In genomic region chr3:96501391-96502115, GRCm38 (mm10) we compare ENCODE assay signal across 8 mouse cellular contexts. TPM values are rescaled to one million over a fixed set of nuclear protein-coding genes. Genes with fewer than 3 reads are reported as not detected.
DNase-seq lines count a peak whose midpoint lies in the region; ATAC-seq lines count a peak whose summit lies in the region.

No protein-coding gene starts in this region.

- no peaks in the 10 kb centered on the region for H3K9me3 ChIP-seq in forebrain, embryonic 10.5 days
- no peaks in the 10 kb centered on the region for H3K9me3 ChIP-seq in heart, embryonic 16.5 days (replicated peaks; ENCODE audit: control insufficient read depth, low read length)
- H3K9me3 ChIP-seq in liver, embryonic 15.5 days (replicated peaks), result no peaks in the 10 kb centered on the region
- H3K9me3 ChIP-seq in neural tube, embryonic 11.5 days (ENCODE audit: control insufficient read depth, low read length), result no peaks in the 10 kb centered on the region
- H3K9me3 ChIP-seq in stomach, embryonic 16.5 days (replicated peaks; ENCODE audit: control insufficient read depth, low read length), result no peaks in the 10 kb centered on the region

- ATAC-seq in heart, embryonic 16.5 days (replicated peaks; ENCODE audit: extremely low read depth, insufficient read depth, low FRiP score), result peak; percentile 68
- peak; percentile 62 for ATAC-seq in liver, embryonic 15.5 days (ENCODE audit: insufficient read depth)
- peak; percentile 58; the same call in 1 of the 2 replicates for ATAC-seq in neural tube, embryonic 11.5 days (ENCODE audit: insufficient read depth, low FRiP score, low TSS enrichment)
- peak; percentile 77 for ATAC-seq in stomach, embryonic 16.5 days (ENCODE audit: insufficient read depth, low FRiP score)

- no peaks in the 10 kb centered on the region for H3K36me3 ChIP-seq in forebrain, embryonic 10.5 days (replicated peaks)
- H3K36me3 ChIP-seq in heart, embryonic 16.5 days (ENCODE audit: control insufficient read depth, insufficient read depth), result no peaks in the 10 kb centered on the region
- H3K36me3 ChIP-seq in liver, embryonic 15.5 days (replicated peaks), result no peaks in the 10 kb centered on the region
- no peaks in the 10 kb centered on the region for H3K36me3 ChIP-seq in neural tube, embryonic 11.5 days (ENCODE audit: control insufficient read depth, insufficient read depth, low read length)
- H3K36me3 ChIP-seq in stomach, embryonic 16.5 days (ENCODE audit: control insufficient read depth, insufficient read depth, low read length), result no peaks in the 10 kb centered on the region

- H3K9ac ChIP-seq in heart, embryonic 16.5 days (ENCODE audit: low read length), result peak overlapping the region; percentile 71
- peak overlapping the region; percentile 78 for H3K9ac ChIP-seq in liver, embryonic 15.5 days
- H3K9ac ChIP-seq in neural tube, embryonic 11.5 days (ENCODE audit: low read length), result peak overlapping the region; percentile 53; the same call in 1 of the 2 replicates
- peak overlapping the region; percentile 76 for H3K9ac ChIP-seq in stomach, embryonic 16.5 days (ENCODE audit: low read length)

- peak; percentile 95 to 96 for DNase-seq in CD8-positive naive resting alpha-beta T cell, adult 2 months (ENCODE audit: low read depth in 2 of 2, low spot score in 2 of 2)
- DNase-seq in c-Kit-positive CD71-negative TER-119-negative erythroid progenitor cells, embryonic 14.5 days (ENCODE audit: low read depth), result peak; percentile 90
- DNase-seq in forebrain, embryonic 10.5 days (ENCODE audit: extremely low spot score, low spot score), result peak; percentile 89
- peak; percentile 85 to 89 for DNase-seq in kidney, postnatal 36 days
- DNase-seq in neural tube, embryonic 11.5 days (ENCODE audit: low spot score), result peak; percentile 90

- under 1% methylated on average over 32 of the region's 32 CpGs for WGBS in forebrain, embryonic 10.5 days
- WGBS in heart, embryonic 16.5 days, result under 1% methylated on average over 32 of the region's 32 CpGs
- under 1% methylated on average over 32 of the region's 32 CpGs for WGBS in liver, embryonic 15.5 days (ENCODE audit: insufficient replicate concordance)
- under 1% methylated on average over 32 of the region's 32 CpGs for WGBS in neural tube, embryonic 11.5 days
- WGBS in stomach, embryonic 16.5 days, result under 1% methylated on average over 32 of the region's 32 CpGs

- peaks cover 3% of the 10 kb centered on the region; the same call in 1 of the 2 replicates for H3K27me3 ChIP-seq in forebrain, embryonic 10.5 days (ENCODE audit: poor library complexity, severe bottlenecking)
- no peaks in the 10 kb centered on the region for H3K27me3 ChIP-seq in heart, embryonic 16.5 days (ENCODE audit: control insufficient read depth, insufficient read depth, low read length)
- H3K27me3 ChIP-seq in liver, embryonic 15.5 days, result 0 out of 2 replicates have a peak, but pooled peaks cover 3% of the 10 kb centered on the region
- no peaks in the 10 kb centered on the region for H3K27me3 ChIP-seq in neural tube, embryonic 11.5 days (ENCODE audit: control insufficient read depth, insufficient read depth, low read length)
- no peaks in the 10 kb centered on the region for H3K27me3 ChIP-seq in stomach, embryonic 16.5 days (ENCODE audit: control insufficient read depth, insufficient read depth, low read length)

- peak overlapping the region; percentile 87 for H3K27ac ChIP-seq in forebrain, embryonic 10.5 days
- peak overlapping the region; percentile 87 for H3K27ac ChIP-seq in heart, embryonic 16.5 days (ENCODE audit: low read length)
- peak overlapping the region; percentile 90 for H3K27ac ChIP-seq in liver, embryonic 15.5 days (replicated peaks)
- H3K27ac ChIP-seq in neural tube, embryonic 11.5 days (ENCODE audit: low read depth, low read length), result no peak overlapping the region
- peak overlapping the region; percentile 92 for H3K27ac ChIP-seq in stomach, embryonic 16.5 days (ENCODE audit: low read length)

- H3K4me3 ChIP-seq in forebrain, embryonic 10.5 days, result peak overlapping the region; percentile 77
- H3K4me3 ChIP-seq in heart, embryonic 16.5 days (ENCODE audit: low read length), result peak overlapping the region; percentile 88
- peak overlapping the region; percentile 77 for H3K4me3 ChIP-seq in liver, embryonic 15.5 days (replicated peaks)
- peak overlapping the region; percentile 67 for H3K4me3 ChIP-seq in neural tube, embryonic 11.5 days (ENCODE audit: low read depth, low read length)
- H3K4me3 ChIP-seq in stomach, embryonic 16.5 days (replicated peaks; ENCODE audit: low read length), result peak overlapping the region; percentile 72

- peaks cover 24% of the 10 kb centered on the region for H3K4me1 ChIP-seq in forebrain, embryonic 10.5 days
- peaks cover 13% of the 10 kb centered on the region for H3K4me1 ChIP-seq in heart, embryonic 16.5 days (ENCODE audit: control insufficient read depth, insufficient read depth, low read length)
- peaks cover 42% of the 10 kb centered on the region for H3K4me1 ChIP-seq in liver, embryonic 15.5 days (replicated peaks)
- H3K4me1 ChIP-seq in neural tube, embryonic 11.5 days (ENCODE audit: control insufficient read depth, insufficient read depth, low read length), result no peaks in the 10 kb centered on the region
- peaks cover 4% of the 10 kb centered on the region; the same call in 1 of the 2 replicates for H3K4me1 ChIP-seq in stomach, embryonic 16.5 days (ENCODE audit: control insufficient read depth, insufficient read depth, low read length)

- peak overlapping the region; percentile 92 for H3K4me2 ChIP-seq in heart, embryonic 16.5 days (ENCODE audit: low read depth, low read length)
- H3K4me2 ChIP-seq in liver, embryonic 15.5 days, result peak overlapping the region; percentile 86
- H3K4me2 ChIP-seq in neural tube, embryonic 11.5 days (ENCODE audit: low read depth), result peak overlapping the region; percentile 94
- H3K4me2 ChIP-seq in stomach, embryonic 16.5 days (ENCODE audit: low read depth, low read length), result peak overlapping the region; percentile 96

RNA-seq across cellular contexts. Expression of gene Hfe2, which starts 23.4 kb away (rescaled TPM):
- 1.6 and 1.8 TPM in 2 replicates for polyA plus RNA-seq in forebrain, embryonic 10.5 days (2016; fragmentation: Nextera tagmentation; extraction: Ambion mirVana)
- 8.5 and 10.9 TPM in 2 replicates for polyA plus RNA-seq in heart, embryonic 16.5 days (2015; fragmentation: Nextera tagmentation; extraction: Ambion mirVana)
- polyA plus RNA-seq in liver, embryonic 15.5 days (2015; fragmentation: Nextera tagmentation; extraction: Ambion mirVana), result 7.1 and 8.5 TPM in 2 replicates
- polyA plus RNA-seq in neural tube, embryonic 11.5 days (2014; fragmentation: Nextera tagmentation; extraction: Ambion mirVana), result 3.1 and 3.6 TPM in 2 replicates
- 0.50 and 3.8 TPM in 2 replicates for polyA plus RNA-seq in stomach, embryonic 16.5 days (2015; fragmentation: Nextera tagmentation; extraction: Ambion mirVana)

RNA-seq across cellular contexts. Expression of gene BC107364, which starts 49.4 kb away (rescaled TPM):
- 0.20 TPM in 1 of 2 replicates, not detected in the other for polyA plus RNA-seq in forebrain, embryonic 10.5 days (2016; fragmentation: Nextera tagmentation; extraction: Ambion mirVana)
- 1.3 and 1.5 TPM in 2 replicates for polyA plus RNA-seq in heart, embryonic 16.5 days (2015; fragmentation: Nextera tagmentation; extraction: Ambion mirVana)
- not detected in 2 replicates for polyA plus RNA-seq in liver, embryonic 15.5 days (2015; fragmentation: Nextera tagmentation; extraction: Ambion mirVana)
- polyA plus RNA-seq in neural tube, embryonic 11.5 days (2014; fragmentation: Nextera tagmentation; extraction: Ambion mirVana), result not detected in 2 replicates
- 0.17 and 0.29 TPM in 2 replicates for polyA plus RNA-seq in stomach, embryonic 16.5 days (2015; fragmentation: Nextera tagmentation; extraction: Ambion mirVana)

RNA-seq across cellular contexts. Expression of gene Txnip, which starts 56.2 kb away (rescaled TPM):
- 26.8 and 27.9 TPM in 2 replicates for polyA plus RNA-seq in forebrain, embryonic 10.5 days (2016; fragmentation: Nextera tagmentation; extraction: Ambion mirVana)
- 209 and 226 TPM in 2 replicates for polyA plus RNA-seq in heart, embryonic 16.5 days (2015; fragmentation: Nextera tagmentation; extraction: Ambion mirVana)
- 42.8 and 46.8 TPM in 2 replicates for polyA plus RNA-seq in liver, embryonic 15.5 days (2015; fragmentation: Nextera tagmentation; extraction: Ambion mirVana)
- 50.4 and 62.7 TPM in 2 replicates for polyA plus RNA-seq in neural tube, embryonic 11.5 days (2014; fragmentation: Nextera tagmentation; extraction: Ambion mirVana)
- polyA plus RNA-seq in stomach, embryonic 16.5 days (2015; fragmentation: Nextera tagmentation; extraction: Ambion mirVana), result 164 and 179 TPM in 2 replicates
